Mouse (Mus musculus) cerebellum, adult 2 months (tissue): ENCODE measurements around the gene Selenok.

Experiments
- CTCF ChIP-seq: fragments of 200-500 bp; IDR thresholded peaks from 2 replicates; pipeline ENCODE4 v1.5.1; 2011; ENCODE audit warnings: low read depth, mild to moderate bottlenecking, control low read depth, low read length, moderate library complexity, borderline replicate concordance; ENCODE audit not compliant: insufficient read depth
- POLR2A ChIP-seq: fragments of 200-500 bp; IDR thresholded peaks from 2 replicates; pipeline ENCODE4 v1.6.1; 2011; ENCODE audit warnings: low read length, control low read depth, borderline replicate concordance; ENCODE audit not compliant: insufficient read depth

DNA sequence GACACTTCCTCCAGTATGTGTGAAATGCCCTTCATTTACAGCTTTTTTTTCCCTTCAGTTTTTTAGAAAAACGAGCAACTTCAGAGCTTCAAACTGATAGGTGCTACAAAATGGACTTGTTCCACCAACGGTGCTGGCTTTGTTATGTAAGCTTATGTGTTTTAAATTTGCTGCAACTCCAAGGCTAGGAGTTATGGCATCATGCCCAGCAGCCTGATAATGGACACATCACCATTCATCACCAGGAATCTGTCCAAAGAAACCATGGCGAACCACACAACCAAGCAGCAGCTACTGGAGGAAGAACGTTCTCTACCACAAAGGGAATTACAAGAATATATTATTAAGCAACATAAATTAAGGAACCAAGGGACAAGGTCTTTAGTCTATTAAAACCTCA, 39.1 kb upstream of the Selenok start:
- TF ChIP-seq CTCF (no peak), POLR2A (no peak)
